Comparison of ENCODE assay signal across 8 mouse cellular contexts in the genomic region with DNA sequence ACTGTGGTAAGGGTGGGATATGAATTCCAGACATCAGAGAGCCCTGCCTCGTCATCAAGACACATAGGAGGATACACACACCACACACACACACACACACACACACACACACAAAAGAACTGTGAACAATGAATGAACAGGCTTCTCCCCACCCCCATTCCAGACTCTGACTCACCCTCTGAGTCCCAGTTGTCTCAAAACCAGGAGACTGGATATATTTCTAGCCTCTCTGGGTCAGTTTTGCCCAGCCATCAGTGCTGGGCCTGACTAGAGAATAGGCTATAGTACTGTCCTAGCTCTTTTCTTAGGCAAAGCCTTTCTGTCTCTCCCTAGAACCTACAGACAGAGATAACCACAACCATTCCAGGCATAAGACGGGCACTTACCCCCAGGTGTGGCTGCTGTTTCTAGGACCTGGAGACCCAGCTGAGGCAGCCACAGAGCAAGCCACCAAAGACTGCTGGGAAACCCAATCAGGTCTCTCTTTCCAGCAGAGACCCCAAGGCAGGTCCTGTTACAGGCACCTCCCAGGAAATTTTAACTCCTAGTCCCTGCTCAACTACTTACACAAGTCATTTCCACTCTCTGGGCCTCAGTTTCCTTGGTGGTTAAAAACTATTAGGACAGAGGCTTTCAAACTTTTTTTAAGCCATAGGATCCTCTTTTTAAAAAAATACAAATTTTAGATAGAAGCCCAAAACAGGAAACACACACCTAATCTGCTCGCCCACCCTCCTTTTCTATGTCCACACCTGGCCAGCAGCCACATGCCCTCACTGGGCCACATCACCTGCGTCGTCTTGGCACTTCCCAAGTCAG. TPM values are rescaled to one million over a fixed set of nuclear protein-coding genes. Genes with fewer than 3 reads are reported as not detected.
DNase-seq lines count a peak whose midpoint lies in the region; ATAC-seq lines count a peak whose summit lies in the region.

No protein-coding gene starts in this region.

- peaks cover 17% of the 10 kb centered on the region for H3K36me3 ChIP-seq in lung, embryonic 15.5 days
- H3K36me3 ChIP-seq in liver, embryonic 15.5 days (replicated peaks): peaks cover 23% of the 10 kb centered on the region

- DNase-seq in lung, postnatal 14 days: no peak
- peak; percentile 78 for DNase-seq in brain, adult 2 months (ENCODE audit: low read depth, low spot score)
- peak; percentile 45 to 53 for DNase-seq in heart, postnatal 10 days
- no peak for DNase-seq in spleen, postnatal 14 days (ENCODE audit: low spot score in 2 of 2)
- no peak for DNase-seq in cerebellum, adult 11-12 months

- H3K9ac ChIP-seq in lung, embryonic 15.5 days: peak overlapping the region; percentile 94
- peak overlapping the region; percentile 75 for H3K9ac ChIP-seq in liver, embryonic 15.5 days

- H3K27ac ChIP-seq in lung, embryonic 15.5 days: peak overlapping the region; percentile 92
- H3K27ac ChIP-seq in liver, embryonic 15.5 days (replicated peaks): peak overlapping the region; percentile 83

- peaks cover 48% of the 10 kb centered on the region for H3K4me1 ChIP-seq in lung, embryonic 15.5 days
- H3K4me1 ChIP-seq in liver, embryonic 15.5 days (replicated peaks): peaks cover 45% of the 10 kb centered on the region

- no peaks in the 10 kb centered on the region for H3K27me3 ChIP-seq in lung, embryonic 15.5 days
- H3K27me3 ChIP-seq in liver, embryonic 15.5 days: peaks cover 67% of the 10 kb centered on the region

- 22% methylated on average over 5 of the region's 5 CpGs for WGBS in lung, embryonic 15.5 days
- 21% methylated on average over 5 of the region's 5 CpGs for WGBS in liver, embryonic 15.5 days (ENCODE audit: insufficient replicate concordance)

- peak overlapping the region; percentile 85 for H3K4me3 ChIP-seq in lung, embryonic 15.5 days
- peak overlapping the region; percentile 73 for H3K4me3 ChIP-seq in liver, embryonic 15.5 days (replicated peaks)

- ATAC-seq in lung, embryonic 15.5 days (ENCODE audit: borderline replicate concordance, extremely low read depth, low FRiP score, low TSS enrichment): no peak
- ATAC-seq in liver, embryonic 15.5 days (ENCODE audit: insufficient read depth): no peak
- ATAC-seq in megakaryocyte-erythroid progenitor cell, adult 5-6 weeks (replicated peaks; ENCODE audit: low FRiP score, low TSS enrichment, poor library complexity, severe bottlenecking): no peak

- no peaks in the 10 kb centered on the region for H3K9me3 ChIP-seq in lung, embryonic 15.5 days
- H3K9me3 ChIP-seq in liver, embryonic 15.5 days (replicated peaks): no peaks in the 10 kb centered on the region

- peak overlapping the region; percentile 87 for H3K4me2 ChIP-seq in lung, embryonic 15.5 days
- peak overlapping the region; percentile 85 for H3K4me2 ChIP-seq in liver, embryonic 15.5 days

- intact Hi-C loops in heart, postnatal 10 days (cut with DNase I): no loop called here

RNA-seq across cellular contexts. Expression of a gene that starts 4.0 kb away (rescaled TPM):
- polyA plus RNA-seq in lung, embryonic 15.5 days (2015; fragmentation: Nextera tagmentation; extraction: Ambion mirVana): 16.3 and 16.7 TPM in 2 replicates
- total RNA-seq in heart, postnatal 10 days (2021): 100 to 1,000 TPM; 119 to 139 TPM
- 8.0 and 9.8 TPM in 2 replicates for polyA plus RNA-seq in liver, embryonic 15.5 days (2015; fragmentation: Nextera tagmentation; extraction: Ambion mirVana)
- 24.9 and 31.5 TPM in 2 replicates for total RNA-seq in megakaryocyte-erythroid progenitor cell, adult 5-6 weeks (2014; fragmentation: Nextera tagmentation)
- total RNA-seq in megakaryocyte-erythroid progenitor cell, adult 5-6 weeks (2017): 8.2 and 10.0 TPM in 2 replicates

RNA-seq across cellular contexts. Expression of a gene that starts 13.5 kb away (rescaled TPM):
- 15.2 and 17.8 TPM in 2 replicates for polyA plus RNA-seq in lung, embryonic 15.5 days (2015; fragmentation: Nextera tagmentation; extraction: Ambion mirVana)
- 10 to 100 TPM; 19.9 to 21.7 TPM for total RNA-seq in heart, postnatal 10 days (2021)
- 16.6 and 19.2 TPM in 2 replicates for polyA plus RNA-seq in liver, embryonic 15.5 days (2015; fragmentation: Nextera tagmentation; extraction: Ambion mirVana)
- total RNA-seq in megakaryocyte-erythroid progenitor cell, adult 5-6 weeks (2014; fragmentation: Nextera tagmentation): 12.5 and 23.2 TPM in 2 replicates
- 1.8 and 17.9 TPM in 2 replicates for total RNA-seq in megakaryocyte-erythroid progenitor cell, adult 5-6 weeks (2017)

RNA-seq across cellular contexts. Expression of a gene that starts 30.1 kb away (rescaled TPM):
- 18.4 and 22.3 TPM in 2 replicates for polyA plus RNA-seq in lung, embryonic 15.5 days (2015; fragmentation: Nextera tagmentation; extraction: Ambion mirVana)
- total RNA-seq in heart, postnatal 10 days (2021): 10 to 100 TPM; 70.5 to 72.0 TPM
- 2.5 and 3.6 TPM in 2 replicates for polyA plus RNA-seq in liver, embryonic 15.5 days (2015; fragmentation: Nextera tagmentation; extraction: Ambion mirVana)
- 20.3 and 33.2 TPM in 2 replicates for total RNA-seq in megakaryocyte-erythroid progenitor cell, adult 5-6 weeks (2014; fragmentation: Nextera tagmentation)
- total RNA-seq in megakaryocyte-erythroid progenitor cell, adult 5-6 weeks (2017): 10.8 and 19.4 TPM in 2 replicates

RNA-seq across cellular contexts. Expression of a gene that starts 58.3 kb away (rescaled TPM):
- polyA plus RNA-seq in lung, embryonic 15.5 days (2015; fragmentation: Nextera tagmentation; extraction: Ambion mirVana): 19.6 and 21.2 TPM in 2 replicates
- 10 to 100 TPM; 33.1 to 35.5 TPM for total RNA-seq in heart, postnatal 10 days (2021)
- 3.1 and 3.5 TPM in 2 replicates for polyA plus RNA-seq in liver, embryonic 15.5 days (2015; fragmentation: Nextera tagmentation; extraction: Ambion mirVana)
- total RNA-seq in megakaryocyte-erythroid progenitor cell, adult 5-6 weeks (2014; fragmentation: Nextera tagmentation): 13.2 and 17.8 TPM in 2 replicates
- 10.9 and 40.6 TPM in 2 replicates for total RNA-seq in megakaryocyte-erythroid progenitor cell, adult 5-6 weeks (2017)

Comparison
In these comparisons a context has a peak if more than half of its experiments do, and no peak if none do; other contexts are left out.
1. DNase-seq: peak in brain, adult 2 months (single experiment) and heart, postnatal 10 days (2 of 2); none in lung, postnatal 14 days (single experiment), spleen, postnatal 14 days (0 of 2) and cerebellum, adult 11-12 months (single experiment).